Mouse (Mus musculus) small intestine, adult 2 months (tissue): ENCODE data around the gene Atpif1. TPM values are rescaled to one million over a fixed set of nuclear protein-coding genes. Genes with fewer than 3 reads are reported as not detected.

Experiments used
- H3K27ac ChIP-seq: fragments of 200-500 bp; 2 replicates; pipeline ENCODE4 v1.5.1; 2012; ENCODE audit warnings: low read depth, low read length, control low read depth, inconsistent platforms; ENCODE audit not compliant: insufficient read depth
- H3K27me3 ChIP-seq: fragments of 200-500 bp; 2 replicates; pipeline ENCODE4 v1.6.1; 2012; ENCODE audit warnings: mild to moderate bottlenecking, moderate library complexity, low read length, inconsistent platforms; ENCODE audit not compliant: control insufficient read depth, insufficient read depth
- H3K36me3 ChIP-seq: fragments of 200-500 bp; 2 replicates; pipeline ENCODE4 v1.6.1; 2012; ENCODE audit warnings: mild to moderate bottlenecking, low read length, control low read depth, inconsistent platforms; ENCODE audit not compliant: control insufficient read depth, insufficient read depth
- H3K4me1 ChIP-seq: fragments of 200-500 bp; 2 replicates; pipeline ENCODE4 v1.6.1; 2012; ENCODE audit warnings: low read length, inconsistent platforms, mixed read lengths; ENCODE audit not compliant: control insufficient read depth, insufficient read depth, insufficient read length
- H3K4me3 ChIP-seq: fragments of 200-500 bp; 2 replicates; pipeline ENCODE4 v1.5.1; 2012; ENCODE audit warnings: low read depth, mild to moderate bottlenecking, control low read depth, inconsistent platforms, low read length, moderate library complexity
- CTCF ChIP-seq: fragments of 200-500 bp; IDR thresholded peaks from 2 replicates; pipeline ENCODE4 v1.5.1; 2012; ENCODE audit warnings: low read depth, mild to moderate bottlenecking, control low read depth, inconsistent platforms, low read length, moderate library complexity, mixed read lengths; ENCODE audit not compliant: insufficient replicate concordance, insufficient read length; ENCODE audit errors: extremely low read depth
- POLR2A ChIP-seq: fragments of 200-500 bp; IDR thresholded peaks from 2 replicates; pipeline ENCODE4 v1.6.1; 2012; ENCODE audit warnings: low read depth, mild to moderate bottlenecking, control low read depth, inconsistent platforms, low read length, moderate library complexity
- WGBS: fragments of 180-500 bp; shearing (Covaris S2); methylation state at CpG from one replicate; pipeline ENCODE4 v1.1.7; 2018; 5-methylcytosine and 5-hydroxymethylcytosine counted together
- polyA plus RNA-seq: library from polyadenylated mRNA; depleted of rRNA; stranded (reverse); fragments of >200 nt; gene quantifications from 2 replicates; pipeline ENCODE4 v1.2.3, GENCODE M21; 2012

Atpif1 gene
- polyA plus RNA-seq, 1 experiment = 147 TPM

GRCm38 (mm10) chr4:132513395-132514273 is 19.8 kb downstream of the Atpif1 start:
- H3K27ac ChIP-seq = no peak overlapping the region
- H3K4me3 ChIP-seq = no peak overlapping the region
- WGBS = 67% methylated on average over 14 of the region's 14 CpGs
- H3K27me3 ChIP-seq = no peaks in the 10 kb centered on the region
- no peaks in the 10 kb centered on the region for H3K36me3 ChIP-seq
- TF ChIP-seq POLR2A (no peak), CTCF (no peak)
- H3K4me1 ChIP-seq = peaks cover 14% of the 10 kb centered on the region

GRCm38 (mm10) chr4:132512080-132512479 is 21.4 kb downstream of the Atpif1 start:
- TF ChIP-seq CTCF (no peak), POLR2A (no peak)
- no peak overlapping the region for H3K4me3 ChIP-seq
- no peaks in the 10 kb centered on the region for H3K27me3 ChIP-seq
- H3K36me3 ChIP-seq = no peaks in the 10 kb centered on the region
- WGBS = 86% methylated on average over 3 of the region's 3 CpGs
- H3K4me1 ChIP-seq = peaks cover 6% of the 10 kb centered on the region
- no peak overlapping the region for H3K27ac ChIP-seq

GRCm38 (mm10) chr4:132510352-132510798 is 23.1 kb downstream of the Atpif1 start, which contains the start of gene Sesn2:
TSS of gene Sesn2 (minus strand) at chr4:132510501.
- TF ChIP-seq CTCF = no peak
- peak; percentile 99 for TF ChIP-seq POLR2A
- H3K4me3 ChIP-seq = peak within 1 kb of the TSS; percentile 92
- no peaks in the 10 kb centered on the region for H3K27me3 ChIP-seq
- H3K36me3 ChIP-seq = no peaks in the 10 kb centered on the region
- H3K27ac ChIP-seq = peak within 1 kb of the TSS; percentile 33
- peaks cover 6% of the 10 kb centered on the region for H3K4me1 ChIP-seq
- WGBS = under 1% methylated on average over 32 of the region's 32 CpGs

- Histone ChIP-seq H3K4me3 (peak overlapping the region; percentile 92), H3K27ac (peak overlapping the region; percentile 33), H3K27me3 (no peaks in the 10 kb centered on the region), H3K4me1 (peaks cover 6% of the 10 kb centered on the region), H3K36me3 (no peaks in the 10 kb centered on the region)
- 1% methylated on average over 52 of the region's 52 CpGs for WGBS
- TF ChIP-seq POLR2A = no peak
- TF ChIP-seq CTCF = no peak
Observed at GRCm38 (mm10) chr4:132509621-132510296, 23.7 kb downstream of the Atpif1 start.

- no peaks in the 10 kb centered on the region for H3K27me3 ChIP-seq
- 52% methylated on average over 2 of the region's 2 CpGs for WGBS
- peaks cover 6% of the 10 kb centered on the region for H3K4me1 ChIP-seq
- no peak overlapping the region for H3K4me3 ChIP-seq
- no peaks in the 10 kb centered on the region for H3K36me3 ChIP-seq
- TF ChIP-seq CTCF = no peak
- no peak for TF ChIP-seq POLR2A
- no peak overlapping the region for H3K27ac ChIP-seq
Observed at GRCm38 (mm10) chr4:132507210-132507609, 26.2 kb downstream of the Atpif1 start.

GRCm38 (mm10) chr4:132506250-132506649 is 27.2 kb downstream of the Atpif1 start:
- TF ChIP-seq POLR2A (no peak), CTCF (no peak)
- Histone ChIP-seq H3K4me1 (peaks cover 6% of the 10 kb centered on the region), H3K27ac (no peak overlapping the region), H3K4me3 (no peak overlapping the region), H3K36me3 (0 out of 2 replicates have a peak, but pooled peaks cover 1% of the 10 kb centered on the region), H3K27me3 (no peaks in the 10 kb centered on the region)
- 93% methylated on average over 6 of the region's 6 CpGs for WGBS

- TF ChIP-seq POLR2A = no peak
- TF ChIP-seq CTCF = no peak
- 76% methylated on average over 10 of the region's 10 CpGs for WGBS
- H3K4me3 ChIP-seq = no peak overlapping the region
Observed at GRCm38 (mm10) chr4:132505800-132506199, 27.7 kb downstream of the Atpif1 start.

More at GRCm38 (mm10) chr4:132505800-132506199, 27.7 kb downstream of the Atpif1 start:
- H3K27me3 ChIP-seq = no peaks in the 10 kb centered on the region
- H3K36me3 ChIP-seq = 0 out of 2 replicates have a peak, but pooled peaks cover 1% of the 10 kb centered on the region
- H3K4me1 ChIP-seq = peaks cover 6% of the 10 kb centered on the region
- H3K27ac ChIP-seq = no peak overlapping the region
